Mouse (Mus musculus) neutrophil, adult 59 days (primary cell): Measurements from ENCODE around the gene Stat4. TPM values are rescaled to one million over a fixed set of nuclear protein-coding genes. Genes with fewer than 3 reads are reported as not detected.

ENCODE experiments used
- total RNA-seq, 2 experiments: library from RNA; stranded (reverse); gene quantifications; 1 replicate in 1 of 2; 2 replicates in 1 of 2; pipeline ENCODE4 v1.2.4; 2023

Stat4 gene
- total RNA-seq = 10 to 100 TPM; 38.9 to 44.1 TPM

GRCm38 (mm10) chr1:51986848-51987247 lies at the start of gene Stat4:
TSS of gene Stat4 (plus strand) at chr1:51987148.

GRCm38 (mm10) chr1:52118860-52119591 lies 132.1 kb downstream of the Stat4 start, which contains the start of gene Stat1:
TSS of gene Stat1 (plus strand) at chr1:52119440.

Other genes with a start within 250 kb of the Stat4 start
- gene Myo1b, start 71.1 kb upstream of the Stat4 start, total RNA-seq = 1 to 10 TPM; 1.9 to 2.5 TPM
- gene Stat1, start 132.3 kb downstream of the Stat4 start, total RNA-seq = 100 to 1,000 TPM; 112 to 128 TPM
- gene Gls, start 246.1 kb downstream of the Stat4 start, total RNA-seq = 100 to 1,000 TPM in 1 of 2 experiments, 10 to 100 TPM in 1; 92.5 to 107 TPM